Mouse (Mus musculus) intestine, embryonic 15.5 days (tissue): Measurements from ENCODE around the gene Smok2b. TPM values are rescaled to one million over a fixed set of nuclear protein-coding genes. Genes with fewer than 3 reads are reported as not detected.

Source experiments
- polyA plus RNA-seq: library from polyadenylated mRNA; unstranded; fragments of >200 nt; fragmentation: Nextera tagmentation; extraction: Ambion mirVana; gene quantifications from 2 replicates; pipeline ENCODE4 v1.2.1, GENCODE M21; 2015

Gene Smok2b
- polyA plus RNA-seq, 1 experiment from 2014 or later = not detected

Other genes starting within 250 kb of the Smok2b start
- gene Wtap, start 236.1 kb upstream of the Smok2b start, polyA plus RNA-seq = 109 and 120 TPM in 2 replicates
- gene Sod2, start 223.4 kb upstream of the Smok2b start, polyA plus RNA-seq = 163 and 167 TPM in 2 replicates
- 0.16 TPM in 1 of 2 replicates, not detected in the other for gene Gpr31b, start 178.0 kb upstream of the Smok2b start, polyA plus RNA-seq
- gene Tcp10b, start 169.2 kb upstream of the Smok2b start, polyA plus RNA-seq = 0.16 TPM in 1 of 2 replicates, not detected in the other
- gene Unc93a, start 98.4 kb upstream of the Smok2b start, polyA plus RNA-seq = not detected in 2 replicates
- not detected in 2 replicates for gene Smok2a, start 9.1 kb upstream of the Smok2b start, polyA plus RNA-seq
- gene Tcp10c, start 124.3 kb downstream of the Smok2b start, polyA plus RNA-seq = not detected in 2 replicates